Mouse (Mus musculus) E14TG2a.4 (cell line): ENCODE measurements around the gene Cdk18.

ENCODE experiments used
- CTCF ChIP-seq: conservative IDR thresholded peaks from 2 replicates; pipeline ENCODE4 v1.5.1; 2014; ENCODE audit warnings: low read length
- NANOG ChIP-seq: IDR thresholded peaks from 2 replicates; pipeline ENCODE4 v1.6.1; 2014; ENCODE audit warnings: borderline replicate concordance, low read length, mixed read lengths

- TF ChIP-seq CTCF = no peak
- TF ChIP-seq NANOG = no peak
Measured at GRCm38 (mm10) chr1:132104353-132104752, 35.1 kb downstream of the Cdk18 start.
